Mouse (Mus musculus) right cerebral cortex, adult 18-20 months (tissue): ENCODE results near the gene St3gal2.
"Not testable (repeated sequence)": the region's sequence is repeated elsewhere in the genome, so short reads cannot be mapped to it uniquely, and the experiment has no call there.

Experiments used
- DNase-seq: peaks from one replicate; pipeline ENCODE4 v3.0.0; 2022; ENCODE audit warnings: mixed read lengths

St3gal2 gene

DNA sequence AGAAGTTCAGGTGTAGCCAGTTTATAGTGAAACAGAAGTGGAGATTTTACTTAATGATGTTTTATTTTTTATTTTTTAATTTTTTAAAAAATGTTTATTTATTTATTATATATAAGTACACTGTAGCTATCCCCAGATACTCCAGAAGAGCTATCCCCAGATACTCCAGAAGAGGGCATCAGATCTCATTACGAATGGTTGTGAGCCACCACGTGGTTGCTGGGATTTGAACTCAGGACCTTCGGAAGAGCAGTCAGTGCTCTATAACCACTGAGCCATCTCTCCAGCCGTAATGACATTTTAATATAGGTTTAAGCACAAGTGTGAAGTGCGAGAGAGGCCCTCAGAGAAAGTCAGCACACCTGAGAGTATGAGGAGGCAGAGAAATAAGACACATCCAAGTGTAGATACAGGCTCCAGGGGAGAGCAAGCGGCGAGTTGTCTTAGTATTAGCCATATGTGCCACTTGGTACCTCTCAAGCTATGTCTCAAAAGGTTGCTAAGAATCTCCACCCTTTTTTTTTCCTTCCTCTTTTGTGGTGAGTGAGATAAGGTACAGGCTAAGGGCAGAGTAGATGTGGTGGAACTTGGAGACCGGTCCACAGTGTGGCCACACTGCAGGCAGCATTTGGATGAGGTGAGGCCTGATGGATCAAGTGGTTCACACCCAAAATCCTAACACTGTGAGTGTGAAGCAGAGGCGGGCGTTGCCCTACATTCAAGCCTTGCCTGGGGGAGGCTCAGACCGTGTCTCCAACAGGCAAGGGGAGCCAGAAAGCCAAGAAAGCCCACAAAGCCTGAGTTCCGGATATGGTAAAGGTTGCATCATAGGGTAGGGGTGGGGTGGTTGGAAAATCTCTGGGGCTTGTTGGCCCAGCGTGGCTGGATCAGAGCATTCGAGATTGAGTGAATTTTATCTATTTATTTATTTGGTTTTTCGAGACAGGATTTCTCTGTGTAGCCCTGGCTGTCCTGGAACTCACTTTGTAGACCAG, 7.8 kb upstream of the St3gal2 start:
- no peak for DNase-seq

DNA sequence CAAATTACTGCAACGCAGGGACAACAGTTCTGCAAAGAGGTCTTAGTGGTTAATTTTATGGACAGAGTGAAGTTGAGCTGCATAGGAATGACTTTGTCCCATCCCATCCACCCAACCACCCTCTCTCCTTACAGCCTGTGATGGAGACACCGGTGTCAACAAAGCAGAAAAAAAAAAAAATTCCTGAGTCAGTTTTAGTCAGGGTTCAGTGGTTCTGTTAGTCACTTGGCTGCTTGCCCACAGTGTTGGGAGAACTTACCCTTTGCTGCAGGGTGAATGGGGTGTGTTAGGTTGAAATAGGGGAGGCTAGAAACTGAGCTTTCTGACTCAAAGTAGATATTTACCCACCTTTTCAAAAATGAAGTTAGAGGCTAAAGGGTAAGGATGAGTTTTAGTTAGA, 2.3 kb upstream of the St3gal2 start:
- DNase-seq: no peak

DNA sequence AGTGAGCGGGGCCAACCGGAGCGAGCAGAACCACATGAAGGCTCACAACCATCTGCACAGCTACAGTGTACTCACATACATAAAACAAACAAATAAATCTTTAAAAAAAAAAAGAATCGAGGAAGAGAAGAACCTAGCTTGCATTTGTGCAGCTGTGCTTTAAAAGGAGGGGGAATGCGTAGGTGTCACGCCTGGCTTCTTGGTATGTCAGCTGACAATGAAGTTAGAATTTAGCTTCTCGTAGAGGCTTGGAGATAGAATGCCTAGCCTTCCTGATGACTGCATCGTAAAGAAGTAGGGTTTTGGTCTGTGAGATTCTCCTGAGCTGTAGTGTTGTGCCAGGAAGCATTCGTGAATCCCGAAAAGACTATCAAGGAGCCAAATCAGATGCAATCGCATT, 1.7 kb upstream of the St3gal2 start:
- DNase-seq: no peak

DNA sequence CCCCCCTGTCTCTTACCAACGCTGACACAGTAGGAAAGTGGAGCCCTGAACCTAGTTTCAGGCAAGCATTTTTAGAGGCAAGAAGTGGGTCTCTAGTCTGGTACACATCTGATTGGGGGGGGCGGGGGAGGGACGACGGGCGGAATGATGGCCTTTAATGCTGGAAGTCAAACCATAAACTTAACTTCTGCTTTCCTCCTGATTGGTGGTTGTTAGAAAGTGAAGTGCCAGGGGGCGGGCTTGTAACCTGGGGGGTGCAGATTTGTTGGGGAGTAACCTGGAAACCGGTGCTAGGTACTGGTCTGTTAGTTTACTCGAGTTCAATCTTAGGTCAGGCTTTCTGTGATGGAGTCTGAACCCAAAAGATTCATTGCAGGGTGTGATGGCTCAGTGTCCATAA, 1.3 kb upstream of the St3gal2 start:
- DNase-seq: no peak

DNA sequence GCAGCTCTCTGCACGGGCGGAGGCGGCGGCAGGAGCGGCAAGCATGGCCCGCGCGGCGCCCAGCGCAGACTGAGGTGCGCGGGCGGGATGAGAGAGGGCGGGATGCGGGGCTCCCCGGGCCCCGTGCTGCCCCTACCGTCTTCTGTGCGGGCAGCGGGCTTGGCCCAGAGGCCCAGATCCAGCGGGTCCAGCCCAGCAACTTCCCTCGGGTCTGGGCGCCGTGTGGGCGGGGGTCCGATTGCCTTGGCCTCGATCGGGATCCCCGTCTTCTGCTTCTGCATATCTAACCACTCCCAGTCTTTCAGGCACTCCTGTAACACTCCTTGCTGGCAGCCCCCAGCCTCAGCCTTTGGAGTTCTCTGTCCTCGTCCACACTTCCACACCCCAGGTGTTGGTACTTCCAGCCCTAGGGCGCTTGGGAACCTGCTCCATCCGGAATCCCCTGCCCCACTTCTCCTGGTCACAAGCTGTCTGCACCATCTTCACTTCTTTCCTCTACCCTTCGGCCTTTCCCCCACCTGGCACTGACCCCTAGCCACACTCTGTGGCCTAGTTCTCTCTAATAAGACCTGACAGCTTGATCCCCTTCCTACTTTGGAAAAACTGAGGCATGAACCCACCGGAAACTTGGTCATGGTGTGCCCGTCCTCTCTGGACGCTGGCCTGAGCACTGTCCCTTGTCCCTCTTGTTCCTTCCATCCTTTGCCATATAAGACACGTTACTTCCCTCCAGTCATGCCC, 480 bp downstream of the St3gal2 start:
- DNase-seq: no peak

DNA sequence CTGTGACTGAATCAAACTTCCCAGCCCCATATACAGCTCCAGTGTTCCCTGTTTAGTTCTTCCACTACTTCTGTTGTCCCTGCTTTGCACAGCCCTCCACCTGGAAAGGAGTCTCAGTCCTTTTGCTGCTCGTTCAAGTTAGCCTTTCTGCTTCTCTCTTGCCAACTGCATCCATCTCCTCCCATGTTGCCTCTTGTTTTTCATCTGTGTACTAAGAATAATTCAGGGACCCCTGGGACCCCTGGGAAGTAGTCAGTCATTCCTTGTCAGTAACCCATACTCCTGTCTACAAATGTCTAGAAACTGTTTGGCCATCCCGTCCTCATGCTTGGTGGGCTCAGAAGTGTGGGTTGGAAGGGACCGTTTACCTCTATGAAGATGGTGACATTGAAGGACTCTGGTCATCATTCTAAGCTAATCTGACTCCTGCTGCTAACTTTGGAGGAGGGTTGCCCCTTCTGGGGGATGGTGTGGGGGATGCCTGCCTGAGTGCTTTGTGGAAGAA, 1.1 kb downstream of the St3gal2 start:
- no peak for DNase-seq

DNA sequence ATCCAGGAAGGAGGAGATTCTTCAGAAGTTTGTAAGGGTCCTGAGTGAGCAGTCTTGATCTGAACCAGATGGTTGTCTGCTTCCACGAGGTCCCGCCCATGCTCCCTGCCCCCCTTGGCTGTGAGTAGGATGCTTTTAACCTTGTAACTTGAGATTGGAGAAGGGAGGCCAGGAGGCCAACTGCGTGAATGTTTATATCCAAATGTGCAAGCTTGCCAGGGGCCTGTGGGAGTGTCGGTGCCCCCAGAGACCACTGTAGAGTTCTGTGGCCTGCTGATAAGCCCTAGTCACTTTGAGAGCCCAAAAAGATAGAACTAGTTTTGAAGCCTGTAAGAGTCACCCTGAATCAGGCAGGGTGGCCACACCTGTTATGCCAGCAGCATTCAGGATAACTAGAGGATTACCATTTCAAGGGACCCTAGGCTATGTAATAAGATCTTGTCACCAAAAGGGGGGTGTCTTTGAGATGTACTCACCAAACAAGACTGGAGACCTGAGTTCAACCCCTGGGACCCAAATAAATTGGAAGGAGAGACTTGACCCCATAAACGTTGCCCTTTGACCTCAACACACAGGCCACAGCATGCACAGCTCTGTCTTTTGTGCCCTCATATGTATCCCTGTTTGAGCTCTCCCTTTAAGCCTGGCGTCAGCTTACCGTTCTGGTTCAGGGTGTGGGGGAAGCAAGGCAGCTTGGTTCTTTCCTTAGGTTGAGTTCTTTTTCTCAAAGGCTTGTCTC, 1.9 kb downstream of the St3gal2 start:
- no peak for DNase-seq

DNA sequence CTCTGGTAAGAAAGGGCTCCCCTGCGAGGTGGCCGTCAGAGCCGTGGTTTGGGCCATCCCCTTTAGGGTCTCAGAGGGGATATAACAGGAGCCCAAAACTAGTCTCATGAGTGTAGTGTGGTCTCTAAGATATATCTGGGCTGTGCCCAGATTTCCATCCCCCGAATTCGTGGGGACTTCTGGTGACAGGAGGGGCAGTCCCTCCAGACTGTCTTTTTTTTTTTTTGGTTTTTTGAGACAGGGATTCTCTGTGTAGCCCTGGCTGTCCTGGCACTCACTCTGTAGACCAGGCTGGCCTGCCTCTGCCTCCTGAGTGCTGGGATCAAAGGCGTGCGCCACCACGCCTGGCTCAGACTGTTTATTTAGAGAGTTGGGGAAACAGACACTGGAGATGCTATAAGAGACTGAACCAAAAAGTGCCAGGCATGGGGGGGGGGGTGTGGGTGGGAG, 6.0 kb downstream of the St3gal2 start:
- DNase-seq: no peak

DNA sequence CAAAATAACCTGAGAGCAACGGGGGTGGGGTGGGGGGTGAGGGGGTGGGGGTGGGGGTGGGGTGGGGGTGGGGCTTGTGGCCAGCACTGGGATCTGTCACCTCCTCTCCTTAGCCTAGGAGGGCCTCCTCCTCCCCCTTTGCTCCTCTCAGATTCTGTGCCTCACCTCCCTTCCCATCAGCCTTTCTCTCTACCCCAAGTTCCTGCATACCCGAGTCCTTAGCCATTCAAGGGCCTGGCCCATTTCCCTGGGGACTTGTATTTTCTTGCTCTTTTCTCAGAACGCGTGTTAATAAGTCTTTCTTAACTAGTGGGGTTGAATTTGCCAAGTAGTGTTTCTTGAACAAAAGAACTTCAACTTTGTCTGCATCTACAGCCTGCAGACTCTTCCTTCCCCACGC, 7.0 kb downstream of the St3gal2 start:
- DNase-seq: no peak

DNA sequence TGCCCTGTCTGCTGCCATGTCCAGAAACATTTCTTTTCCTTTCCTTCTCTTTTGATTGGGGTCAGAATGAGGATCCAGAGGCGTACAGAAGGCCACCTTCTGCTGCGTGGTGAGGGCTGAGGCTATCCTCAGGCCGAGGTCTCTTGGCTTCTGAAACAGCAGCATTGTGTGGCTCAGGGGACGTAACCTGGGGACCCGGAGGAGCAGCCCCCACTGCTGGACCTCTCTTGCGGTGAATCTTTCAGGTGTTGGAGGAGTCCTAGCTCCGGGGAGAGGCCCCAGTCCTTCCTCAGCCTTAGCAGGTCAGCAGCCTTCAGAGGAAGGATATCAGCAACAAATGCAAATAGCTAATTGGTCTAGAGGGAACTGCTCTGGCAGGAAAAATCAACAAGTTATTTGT, 8.7 kb downstream of the St3gal2 start:
- no peak for DNase-seq

DNA sequence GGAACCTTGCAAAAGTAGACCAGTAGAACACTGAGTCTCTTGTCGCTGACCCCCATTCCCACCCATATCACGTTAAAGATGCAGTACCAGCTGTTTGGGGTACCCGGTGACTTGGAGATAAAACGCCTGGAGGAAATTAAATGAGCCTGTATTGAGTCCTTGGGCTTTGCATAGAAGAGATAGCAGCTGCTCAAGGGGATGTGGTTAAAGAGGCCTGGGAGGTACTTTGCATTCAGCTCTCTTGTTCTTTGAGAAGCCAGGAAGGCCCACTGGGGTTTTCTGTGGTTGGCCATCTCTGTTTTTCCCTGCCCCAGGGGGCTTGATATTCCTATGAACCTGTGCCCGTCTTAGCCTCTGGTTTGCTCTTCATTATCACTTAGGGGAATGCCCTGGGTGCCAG, 9.3 kb downstream of the St3gal2 start:
- no peak for DNase-seq

DNA sequence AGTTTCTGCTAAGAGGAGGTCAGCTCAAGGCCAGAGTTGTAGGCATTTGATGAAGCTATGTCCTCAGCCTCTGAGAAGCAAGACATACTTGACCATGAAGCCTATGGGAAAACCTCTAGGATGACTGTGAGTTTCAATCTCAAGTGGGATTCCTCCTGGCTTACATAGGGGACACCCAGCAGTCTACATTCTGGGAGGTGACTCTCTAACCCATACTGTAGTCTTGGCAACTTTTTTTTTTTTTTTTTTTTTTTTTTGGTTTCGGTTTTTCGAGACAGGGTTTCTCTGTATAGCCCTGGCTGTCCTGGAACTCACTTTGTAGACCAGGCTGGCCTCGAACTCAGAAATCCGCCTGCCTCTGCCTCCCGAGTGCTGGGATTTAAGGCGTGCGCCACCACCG, 9.9 kb downstream of the St3gal2 start:
- not testable (repeated sequence) for DNase-seq

DNA sequence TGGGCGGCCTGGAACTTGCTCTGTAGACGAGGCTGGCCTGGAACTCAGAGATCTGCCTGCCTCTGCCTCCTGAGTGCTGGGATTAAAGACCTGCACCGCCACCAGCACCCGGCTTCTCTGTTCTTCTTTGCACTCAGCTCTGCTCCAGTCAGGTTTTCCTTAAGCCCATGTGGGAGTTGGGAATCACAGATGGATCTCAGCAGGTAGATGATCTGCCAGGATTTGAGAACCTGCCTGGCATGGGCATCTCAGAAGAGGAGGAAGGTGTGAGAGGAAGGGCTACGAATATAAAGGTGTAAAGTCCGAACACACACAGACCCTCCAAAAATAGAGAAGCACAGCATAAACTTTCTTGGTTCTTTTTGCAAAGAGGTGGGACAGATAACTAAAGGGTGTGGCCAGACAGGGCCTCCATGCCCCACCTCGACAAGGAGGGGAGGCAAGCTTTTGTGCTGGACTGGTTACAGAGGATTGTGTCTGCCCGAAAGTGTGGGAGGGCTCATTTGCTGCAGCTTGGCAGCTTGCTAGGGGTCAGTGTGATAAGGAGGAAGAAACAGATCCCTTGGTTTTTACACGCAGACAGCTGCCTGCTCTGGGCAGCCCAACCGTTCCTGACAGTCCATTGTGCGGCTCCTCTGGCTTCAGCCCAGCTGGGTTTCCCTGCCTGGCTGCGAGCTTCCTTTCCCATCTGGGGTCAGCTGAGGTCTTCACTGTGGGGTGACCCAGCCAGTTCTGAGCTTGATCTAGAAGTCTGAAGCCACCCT, 11.6 kb downstream of the St3gal2 start:
- DNase-seq: no peak

DNA sequence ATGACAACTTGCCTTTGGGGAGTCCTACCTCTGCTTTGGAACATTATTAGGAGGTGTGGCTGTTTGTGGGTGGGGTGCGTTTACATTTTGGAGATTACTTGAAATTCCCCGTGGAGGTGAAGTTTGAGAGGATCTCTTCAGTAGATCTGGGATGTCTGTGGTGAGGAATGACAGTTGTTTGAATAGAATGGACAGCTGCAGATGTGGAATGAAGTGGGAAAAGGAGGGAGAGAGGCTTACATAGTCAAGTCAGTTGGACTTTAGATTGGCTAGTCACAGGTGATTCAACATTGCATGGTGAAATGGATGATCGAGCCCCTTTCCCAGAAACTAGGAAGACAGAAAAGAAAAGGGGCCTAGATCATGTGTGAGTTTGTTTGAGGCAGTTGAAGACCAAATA, 12.7 kb downstream of the St3gal2 start:
- no peak for DNase-seq

DNA sequence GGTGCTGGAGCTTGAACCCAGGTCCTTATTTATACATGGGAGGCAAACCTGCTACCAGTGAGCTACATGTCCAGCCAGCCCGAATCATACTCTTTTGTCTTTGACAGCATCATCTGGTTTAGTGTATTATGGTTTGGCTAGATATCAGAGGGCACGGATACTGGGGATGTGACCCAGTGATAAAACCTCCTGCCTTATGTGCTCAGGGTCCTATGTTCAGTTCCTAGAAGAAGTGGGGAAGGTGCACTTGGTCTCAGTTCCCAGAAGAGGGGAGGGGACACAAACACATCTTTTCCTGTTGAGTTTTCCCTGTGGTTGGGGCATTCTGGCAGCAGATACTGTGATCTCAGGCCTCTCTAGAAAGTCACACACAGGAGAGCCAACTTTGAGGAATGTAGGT, 13.6 kb downstream of the St3gal2 start:
- DNase-seq: no peak

DNA sequence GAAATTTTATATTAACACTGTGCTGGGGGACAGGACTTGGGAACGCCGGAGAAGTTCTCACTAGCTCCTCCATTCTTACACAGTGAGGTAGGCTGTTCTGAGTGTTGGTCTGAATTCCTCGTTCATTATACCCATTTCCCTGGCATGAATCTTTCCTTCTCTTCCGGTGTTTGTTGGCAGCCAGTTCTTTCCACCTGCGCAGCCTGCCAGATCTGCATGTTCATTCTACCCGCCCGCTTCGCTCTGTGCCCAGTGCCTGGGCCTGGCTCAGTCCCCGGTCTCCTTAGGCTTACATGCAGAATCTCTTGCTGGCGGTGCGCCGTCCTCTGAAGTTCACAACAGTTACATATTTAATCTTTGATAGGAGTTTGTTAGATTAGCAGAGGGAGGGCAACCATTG, 16.5 kb downstream of the St3gal2 start:
- DNase-seq: peak; percentile 67

DNA sequence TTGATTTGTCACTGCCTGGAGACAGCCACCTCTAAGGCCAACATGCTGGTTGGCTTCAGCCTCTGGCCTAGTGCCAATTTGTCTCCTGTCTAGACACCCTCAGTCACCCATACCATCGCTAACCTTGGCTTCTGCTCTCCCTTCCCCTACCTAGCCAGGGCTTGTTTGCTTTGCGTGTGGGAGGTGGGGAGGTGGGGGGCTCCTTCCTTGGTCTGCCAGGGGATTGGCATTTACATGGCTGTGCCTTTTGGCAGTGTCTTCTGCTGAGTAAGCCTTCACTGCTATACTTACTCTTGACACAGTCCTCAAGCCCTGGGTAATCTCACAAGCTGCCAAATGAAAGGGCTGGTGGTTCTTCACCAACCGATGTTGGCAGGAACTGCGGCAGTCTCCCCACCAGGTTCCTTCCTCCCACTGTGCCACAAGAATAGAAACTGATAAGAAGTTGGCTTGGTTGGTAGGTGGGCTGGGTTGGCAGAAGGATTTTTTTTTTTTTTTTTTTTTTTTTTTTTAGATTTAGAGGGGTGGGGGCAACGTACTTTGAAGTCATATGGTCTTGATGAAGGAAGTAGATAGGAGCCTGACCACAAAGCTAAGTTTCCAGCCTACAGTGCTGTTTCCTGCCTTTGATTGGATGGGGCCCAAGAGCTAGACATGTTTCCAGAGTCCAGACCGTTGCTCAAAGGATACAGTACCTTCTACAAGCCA, 19.3 kb downstream of the St3gal2 start:
- DNase-seq: peak; percentile 78

DNA sequence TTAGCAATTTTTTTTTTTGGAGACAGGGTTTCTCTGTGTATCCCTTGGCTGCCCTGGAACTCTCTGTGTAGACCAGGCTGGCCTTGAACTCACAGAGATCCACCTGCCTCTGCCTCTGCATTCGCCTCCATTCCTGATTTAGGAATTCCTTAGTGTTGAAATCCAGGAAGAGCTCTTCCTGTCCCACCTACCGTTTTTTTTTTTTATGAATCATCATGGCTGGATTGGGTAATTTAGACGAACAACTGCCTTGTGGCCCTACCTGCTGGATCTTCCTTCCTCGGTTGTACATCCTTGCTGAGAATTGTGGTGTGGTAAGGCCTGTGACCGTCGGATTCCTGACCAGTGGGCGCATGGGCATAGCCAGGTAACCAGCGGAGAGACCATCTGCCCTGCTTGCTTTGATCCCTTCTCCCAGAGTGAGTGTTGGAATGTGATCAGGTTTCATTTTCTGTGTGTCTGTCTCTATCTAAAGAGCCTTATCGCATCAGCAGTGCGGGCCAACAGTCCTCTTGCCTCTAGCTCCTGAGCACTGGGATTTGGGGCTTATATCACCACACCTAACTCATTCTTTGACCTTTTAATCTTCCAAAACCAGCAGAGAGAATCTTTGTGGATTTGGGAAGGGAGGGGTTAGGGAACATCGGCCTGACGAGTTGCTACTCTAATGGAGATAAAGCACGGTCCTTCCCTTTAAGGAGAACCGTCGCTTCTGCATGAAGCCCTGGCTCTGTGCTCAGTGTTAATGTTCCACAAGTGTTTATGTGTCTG, 21.1 kb downstream of the St3gal2 start:
- no peak for DNase-seq

DNA sequence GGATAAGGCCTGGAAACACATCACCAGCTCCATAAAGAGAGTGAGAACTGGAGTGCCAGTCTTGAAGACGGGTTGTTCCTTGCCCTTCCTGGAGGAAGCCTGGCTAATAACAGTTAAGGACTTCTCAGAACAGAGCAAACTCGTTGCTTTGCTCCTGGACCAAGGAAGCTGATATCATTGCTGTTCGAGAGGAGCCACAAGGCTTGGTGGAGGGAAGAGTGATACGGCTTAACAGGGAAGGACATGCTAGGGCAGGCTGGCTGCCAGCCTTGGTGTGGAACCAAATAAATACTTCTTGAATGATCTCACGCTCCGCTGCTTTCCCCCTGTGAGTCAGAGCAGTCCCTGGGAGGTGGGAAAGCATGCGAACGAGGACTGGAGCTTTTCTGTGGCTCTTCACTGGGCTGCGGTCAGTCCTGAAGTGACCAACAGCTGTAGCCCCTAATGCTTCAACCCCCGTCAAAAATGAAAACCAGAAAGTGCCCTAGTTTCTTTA, 21.8 kb downstream of the St3gal2 start:
- no peak for DNase-seq

DNA sequence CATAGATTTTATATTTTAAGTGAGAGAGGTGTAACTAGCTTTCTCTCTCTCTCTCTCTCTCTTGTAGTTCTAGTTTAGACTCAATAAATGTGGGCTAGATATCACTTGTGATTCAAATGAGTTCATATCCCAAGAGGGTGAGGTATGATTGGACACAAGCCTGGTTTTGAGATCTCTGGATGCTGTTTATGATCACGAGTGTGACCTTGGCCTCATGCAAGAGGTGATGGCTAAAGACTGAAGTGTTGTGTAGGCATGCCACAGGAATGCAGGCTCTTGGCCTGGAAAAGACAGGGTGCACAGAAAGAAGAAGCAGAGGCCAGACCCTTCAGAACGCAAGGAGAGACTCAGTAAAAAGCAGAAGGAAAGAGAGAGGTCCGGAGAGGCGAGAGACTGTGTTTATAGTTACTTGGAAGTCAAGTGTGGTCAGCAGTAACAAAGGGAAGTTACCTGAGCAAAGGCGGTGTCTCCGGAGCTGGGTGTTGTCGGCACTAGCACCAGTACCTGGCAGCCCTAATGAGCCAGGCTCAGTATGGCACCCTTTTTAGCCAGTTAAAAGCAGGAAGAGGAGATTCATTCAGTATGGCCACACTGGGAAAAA, 24.7 kb downstream of the St3gal2 start:
- DNase-seq: no peak
